Mouse (Mus musculus) ES-E14 (cell line): Measurements from ENCODE around the gene Fam222a. TPM values are rescaled to one million over a fixed set of nuclear protein-coding genes. Genes with fewer than 3 reads are reported as not detected.

Experiments used
- DNase-seq: peaks from one replicate; pipeline ENCODE4 v3.0.0-alpha.2; 2013; ENCODE audit warnings: low read depth, low spot score
- H3K27ac ChIP-seq: 2 replicates; pipeline ENCODE4 v1.5.1; 2012; ENCODE audit warnings: low read depth, mild to moderate bottlenecking, low read length, moderate library complexity, mixed read lengths; ENCODE audit not compliant: poor library complexity, insufficient read depth, severe bottlenecking
- H3K36me3 ChIP-seq: 2 replicates; pipeline ENCODE4 v1.6.1; 2012; ENCODE audit warnings: mild to moderate bottlenecking, low read length, moderate library complexity, mixed read lengths; ENCODE audit not compliant: control insufficient read depth, poor library complexity, insufficient read depth, severe bottlenecking
- H3K4me1 ChIP-seq, 2 experiments: fragments of 150-350 bp in 1 of 2; sonication (generic) in 1 of 2; 2 replicates each; pipeline ENCODE4 v1.6.1; 2012; ENCODE audit warnings: low read length in 2 of 2, mild to moderate bottlenecking in 1 of 2, mixed read lengths in 1 of 2; ENCODE audit not compliant: control insufficient read depth in 2 of 2, insufficient read depth in 2 of 2, poor library complexity in 1 of 2
- H3K4me3 ChIP-seq, 2 experiments: fragments of 150-350 bp in 1 of 2; sonication (generic) in 1 of 2; 2 replicates each; pipeline ENCODE4 v1.5.1; 2012; ENCODE audit warnings: low read length in 2 of 2, low read depth in 1 of 2, mild to moderate bottlenecking in 1 of 2, mixed read lengths in 1 of 2; ENCODE audit not compliant: insufficient read depth in 1 of 2, poor library complexity in 1 of 2, severe bottlenecking in 1 of 2
- H3K9ac ChIP-seq: 2 replicates; pipeline ENCODE4 v1.6.1; 2012; ENCODE audit warnings: low read depth, mild to moderate bottlenecking, low read length, mixed read lengths; ENCODE audit not compliant: poor library complexity, insufficient read depth, severe bottlenecking
- H3K9me3 ChIP-seq: fragments of 150-350 bp; sonication (generic); 2 replicates; pipeline ENCODE4 v1.6.1; 2012; ENCODE audit warnings: low read depth, mild to moderate bottlenecking, low read length; ENCODE audit not compliant: control insufficient read depth, insufficient read depth
- CHD2 ChIP-seq: IDR thresholded peaks from 2 replicates; pipeline ENCODE4 v1.6.1; 2014; ENCODE audit warnings: mild to moderate bottlenecking, low read depth, low read length, inconsistent platforms
- HCFC1 ChIP-seq: IDR thresholded peaks from 2 replicates; pipeline ENCODE4 v1.6.1; 2012; ENCODE audit warnings: low read length, inconsistent platforms, borderline replicate concordance; ENCODE audit not compliant: insufficient read depth
- MAFK ChIP-seq: IDR thresholded peaks from 2 replicates; pipeline ENCODE4 v1.6.1; 2014; ENCODE audit warnings: mild to moderate bottlenecking, low read depth, low read length, inconsistent platforms; ENCODE audit not compliant: insufficient read depth
- ZC3H11A ChIP-seq: IDR thresholded peaks from 2 replicates; pipeline ENCODE4 v1.6.1; 2012; ENCODE audit warnings: low read depth, mild to moderate bottlenecking, inconsistent platforms, low read length, borderline replicate concordance
- ZNF384 ChIP-seq: IDR thresholded peaks from 2 replicates; pipeline ENCODE4 v1.6.1; 2012; ENCODE audit warnings: low read depth, low read length, inconsistent platforms
- in situ Hi-C, 2 experiments: fragments of 600-800 bp; cut with MboI; formaldehyde crosslinking; loops; one replicate each; pipeline ENCODE4 v1.15.1; 2025; ENCODE audit warnings: low sequenced_read_pairs in 2 of 2, inconsistent platforms in 1 of 2; ENCODE audit not compliant: unreplicated experiment in 2 of 2
- total RNA-seq: library from RNA; depleted of rRNA; stranded (reverse); fragments of 300-350 nt; gene quantifications from 2 replicates; pipeline ENCODE4 v1.2.3, GENCODE M21; 2012

Fam222a gene
- total RNA-seq, 1 experiment = 1.2 TPM

- 0 out of 2 replicates have a peak overlapping the region, but pooled peaks have one; percentile 29 for H3K27ac ChIP-seq
- no peaks in the 10 kb centered on the region for H3K9me3 ChIP-seq
- in situ Hi-C loops = no loop called here
- H3K4me1 ChIP-seq = peaks cover 0 to 12% of the 10 kb centered on the region in 2 experiments; a peak in 2 of 4 replicates
- TF ChIP-seq ZNF384 (no peak), HCFC1 (no peak), MAFK (no peak), CHD2 (no peak), ZC3H11A (no peak)
- H3K4me3 ChIP-seq = peak overlapping the region; percentile 57 to 67
- no peaks in the 10 kb centered on the region for H3K36me3 ChIP-seq
- DNase-seq = peak; percentile 80
- H3K9ac ChIP-seq = peak overlapping the region; percentile 62; the same call in 1 of the 2 replicates
Observed at GRCm38 (mm10) chr5:114647211-114647974, 79.6 kb downstream of the Fam222a start.

GRCm38 (mm10) chr5:114648728-114649311 lies 81.0 kb downstream of the Fam222a start:
- no peak overlapping the region for H3K27ac ChIP-seq
- no peak overlapping the region for H3K9ac ChIP-seq

GRCm38 (mm10) chr5:114651002-114651401 lies 83.2 kb downstream of the Fam222a start:
- Histone ChIP-seq H3K36me3 (no peaks in the 10 kb centered on the region), H3K9me3 (no peaks in the 10 kb centered on the region), H3K4me3 (no peak overlapping the region), H3K27ac (no peak overlapping the region), H3K4me1 (peaks cover 0 to 12% of the 10 kb centered on the region in 2 experiments; a peak in 2 of 4 replicates), H3K9ac (no peak overlapping the region)
- in situ Hi-C loops = no loop called here
- DNase-seq = no peak
- TF ChIP-seq HCFC1 (no peak), ZC3H11A (no peak), ZNF384 (no peak), CHD2 (no peak), MAFK (no peak)

More at GRCm38 (mm10) chr5:114648728-114649311, 81.0 kb downstream of the Fam222a start:
- in situ Hi-C loops = no loop called here
- Histone ChIP-seq H3K4me1 (peaks cover 0 to 12% of the 10 kb centered on the region in 2 experiments; a peak in 2 of 4 replicates), H3K36me3 (no peaks in the 10 kb centered on the region), H3K9me3 (no peaks in the 10 kb centered on the region), H3K4me3 (no peak overlapping the region)
- no peak for TF ChIP-seq ZNF384
- no peak for TF ChIP-seq ZC3H11A
- no peak for TF ChIP-seq CHD2
- TF ChIP-seq HCFC1 = no peak
- no peak for TF ChIP-seq MAFK
- no peak for DNase-seq

GRCm38 (mm10) chr5:114651449-114651848 lies 83.6 kb downstream of the Fam222a start:
- H3K36me3 ChIP-seq = no peaks in the 10 kb centered on the region
- in situ Hi-C loops = no loop called here
- DNase-seq = no peak
- H3K9me3 ChIP-seq = no peaks in the 10 kb centered on the region
- no peak overlapping the region for H3K9ac ChIP-seq
- peaks cover 0 to 10% of the 10 kb centered on the region in 2 experiments; a peak in 1 of 4 replicates for H3K4me1 ChIP-seq
- TF ChIP-seq ZC3H11A (no peak), MAFK (no peak), HCFC1 (no peak), ZNF384 (no peak), CHD2 (no peak)
- no peak overlapping the region for H3K4me3 ChIP-seq
- no peak overlapping the region for H3K27ac ChIP-seq
